Mouse (Mus musculus): ENCODE measurements at regions not wholly inside any gene's neighbourhood (a gene's known extent, or its start where the extent isn't known, plus 50 kb on each side); places are given as distances from the start of the nearest gene placed in this dataset.

DNA sequence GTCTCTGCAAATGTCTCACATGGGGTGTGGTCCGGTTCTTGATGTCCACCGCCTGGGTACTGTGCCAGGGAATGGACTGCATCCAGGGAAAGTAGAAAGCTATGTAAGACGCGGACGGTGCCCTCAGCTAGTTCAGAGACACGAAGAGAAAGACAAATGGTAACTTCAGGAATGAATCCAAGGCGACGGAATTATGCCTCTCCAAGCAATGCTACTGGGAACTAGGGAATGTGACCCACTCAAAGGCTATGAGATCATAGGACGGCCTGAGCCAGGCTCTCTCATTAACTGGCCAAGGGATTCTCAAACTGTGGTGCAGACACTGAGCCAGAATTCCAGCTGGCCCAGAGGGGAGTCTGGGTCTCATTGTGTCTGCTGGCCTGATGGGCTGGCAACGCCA is 186.5 kb downstream of the Tle3 start:
- Histone ChIP-seq H3K4me2 (replicated peaks; ENCODE audit: low read depth, low read length) (no peak overlapping the region), H3K4me1 (ENCODE audit: insufficient read depth, low read length) (no peaks in the 10 kb centered on the region), H3K36me3 (ENCODE audit: insufficient read depth, low read length) (no peaks in the 10 kb centered on the region), H3K27me3 (ENCODE audit: insufficient read depth, low read length) (no peaks in the 10 kb centered on the region), H3K4me3 (ENCODE audit: low read length) (no peak overlapping the region), H3K27ac (ENCODE audit: low read length) (no peak overlapping the region), H3K9me3 (ENCODE audit: low read length) (no peaks in the 10 kb centered on the region), H3K9ac (replicated peaks; ENCODE audit: low read length) (no peak overlapping the region)
- no peak for ATAC-seq (ENCODE audit: low FRiP score, low TSS enrichment)
- WGBS, result 83% methylated on average over 10 of the region's 10 CpGs

DNA sequence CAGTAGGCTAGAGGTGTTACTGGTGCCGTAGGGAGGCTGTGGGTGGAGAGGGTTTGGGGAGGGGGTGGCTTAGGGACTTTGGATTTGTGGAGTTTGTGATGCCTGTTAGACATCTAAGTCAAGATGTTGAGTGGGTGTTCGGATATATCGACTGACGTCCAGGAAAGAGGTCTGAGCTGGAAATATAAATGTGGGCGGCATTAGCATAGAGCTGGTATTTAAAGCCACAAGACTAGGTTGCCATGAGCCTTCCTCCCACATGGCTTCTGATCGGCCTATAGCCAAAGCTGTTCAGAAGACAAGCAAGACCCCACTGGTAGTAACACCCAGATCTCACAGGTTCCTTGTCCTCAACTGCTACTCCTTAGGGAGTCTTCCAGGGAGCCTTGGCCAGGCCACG is 184.9 kb downstream of the Tle3 start:
- Histone ChIP-seq H3K4me1 (ENCODE audit: insufficient read depth, low read length) (no peaks in the 10 kb centered on the region), H3K27ac (ENCODE audit: low read length) (no peak overlapping the region), H3K4me2 (replicated peaks; ENCODE audit: low read depth, low read length) (no peak overlapping the region), H3K36me3 (ENCODE audit: insufficient read depth, low read length) (no peaks in the 10 kb centered on the region), H3K9ac (replicated peaks; ENCODE audit: low read length) (no peak overlapping the region), H3K4me3 (ENCODE audit: low read length) (no peak overlapping the region), H3K9me3 (ENCODE audit: low read length) (no peaks in the 10 kb centered on the region), H3K27me3 (ENCODE audit: insufficient read depth, low read length) (no peaks in the 10 kb centered on the region)
- no peak for ATAC-seq (ENCODE audit: low FRiP score, low TSS enrichment)
- 90% methylated on average over 7 of the region's 7 CpGs for WGBS

DNA sequence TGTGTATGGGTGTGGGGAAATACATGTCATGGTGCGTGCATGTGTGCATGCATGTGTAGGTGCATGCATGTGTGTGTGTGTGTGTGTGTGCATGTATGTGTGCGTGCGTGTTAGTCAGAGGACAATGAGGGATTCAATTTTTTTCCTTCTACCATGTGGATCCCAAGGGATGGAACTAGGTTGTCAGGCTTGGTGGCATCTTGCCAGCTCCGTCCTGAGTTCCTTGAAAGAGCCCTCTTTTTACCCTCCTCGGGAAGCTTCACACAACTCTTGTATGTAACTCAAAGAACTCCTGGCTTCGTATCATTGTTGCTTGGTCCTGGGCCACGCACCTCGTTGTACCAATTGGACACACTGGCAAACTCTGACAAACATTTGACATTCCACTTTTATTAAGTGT is 183.0 kb downstream of the Tle3 start:
- H3K27ac ChIP-seq (ENCODE audit: low read length), result no peak overlapping the region
- H3K4me3 ChIP-seq (ENCODE audit: low read length), result no peak overlapping the region
- ATAC-seq (ENCODE audit: low FRiP score, low TSS enrichment), result no peak
- H3K4me2 ChIP-seq (replicated peaks; ENCODE audit: low read depth, low read length), result no peak overlapping the region
- H3K27me3 ChIP-seq (ENCODE audit: insufficient read depth, low read length), result no peaks in the 10 kb centered on the region
- H3K9me3 ChIP-seq (ENCODE audit: low read length), result no peaks in the 10 kb centered on the region
- no peaks in the 10 kb centered on the region for H3K4me1 ChIP-seq (ENCODE audit: insufficient read depth, low read length)
- no peak overlapping the region for H3K9ac ChIP-seq (replicated peaks; ENCODE audit: low read length)
- 89% methylated on average over 8 of the region's 8 CpGs for WGBS
- H3K36me3 ChIP-seq (ENCODE audit: insufficient read depth, low read length), result no peaks in the 10 kb centered on the region

DNA sequence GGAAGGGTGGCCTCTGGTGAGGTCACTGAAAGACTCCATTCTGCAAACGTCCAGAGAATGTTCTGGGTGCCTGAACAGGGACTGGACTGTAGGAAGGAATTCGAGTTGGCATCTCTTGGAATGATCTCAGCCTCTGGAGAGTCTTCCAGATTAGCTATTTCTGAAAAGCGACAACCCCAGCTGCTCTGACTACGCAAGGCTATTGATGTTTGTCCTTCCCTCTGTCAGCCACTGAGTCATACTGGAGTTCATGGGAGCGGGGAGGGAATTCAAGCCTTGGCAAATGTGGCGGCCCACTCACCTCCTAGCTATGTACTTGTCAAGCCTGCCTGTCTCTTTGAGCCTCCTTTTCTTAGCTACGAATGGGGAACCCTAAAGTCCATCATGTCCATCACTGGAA is 182.4 kb downstream of the Tle3 start:
- Histone ChIP-seq H3K27me3 (ENCODE audit: insufficient read depth, low read length) (no peaks in the 10 kb centered on the region), H3K9ac (replicated peaks; ENCODE audit: low read length) (no peak overlapping the region), H3K4me3 (ENCODE audit: low read length) (no peak overlapping the region), H3K4me1 (ENCODE audit: insufficient read depth, low read length) (no peaks in the 10 kb centered on the region), H3K9me3 (ENCODE audit: low read length) (no peaks in the 10 kb centered on the region), H3K27ac (ENCODE audit: low read length) (no peak overlapping the region), H3K4me2 (replicated peaks; ENCODE audit: low read depth, low read length) (no peak overlapping the region), H3K36me3 (ENCODE audit: insufficient read depth, low read length) (no peaks in the 10 kb centered on the region)
- WGBS, result 81% methylated on average over 7 of the region's 7 CpGs
- no peak for ATAC-seq (ENCODE audit: low FRiP score, low TSS enrichment)

DNA sequence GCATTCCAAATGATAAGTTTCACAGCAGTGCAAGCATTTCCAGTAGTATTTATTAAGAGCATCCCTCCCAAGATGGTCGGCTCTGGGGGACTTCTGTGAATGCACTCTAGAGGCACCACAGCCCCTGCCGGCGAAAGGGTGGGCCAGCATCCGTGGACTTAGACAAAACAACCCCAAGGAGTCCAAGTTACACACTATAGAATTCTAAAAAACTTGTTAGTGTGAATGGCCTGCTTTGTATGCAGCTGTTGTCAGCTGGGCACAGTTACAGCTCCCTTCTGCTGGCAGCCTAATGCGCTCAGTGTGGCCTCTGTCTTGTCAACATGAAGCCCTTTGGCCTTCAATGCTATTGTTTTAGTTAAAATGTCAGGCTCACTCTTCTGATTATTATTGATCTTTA is 181.5 kb downstream of the Tle3 start:
- H3K36me3 ChIP-seq (ENCODE audit: insufficient read depth, low read length), result no peaks in the 10 kb centered on the region
- WGBS, result 81% methylated on average over 5 of the region's 5 CpGs
- H3K27me3 ChIP-seq (ENCODE audit: insufficient read depth, low read length), result no peaks in the 10 kb centered on the region
- H3K9ac ChIP-seq (replicated peaks; ENCODE audit: low read length), result no peak overlapping the region
- no peaks in the 10 kb centered on the region for H3K9me3 ChIP-seq (ENCODE audit: low read length)
- no peaks in the 10 kb centered on the region for H3K4me1 ChIP-seq (ENCODE audit: insufficient read depth, low read length)
- H3K27ac ChIP-seq (ENCODE audit: low read length), result no peak overlapping the region
- H3K4me2 ChIP-seq (replicated peaks; ENCODE audit: low read depth, low read length), result no peak overlapping the region
- H3K4me3 ChIP-seq (ENCODE audit: low read length), result no peak overlapping the region
- no peak for ATAC-seq (ENCODE audit: low FRiP score, low TSS enrichment)

DNA sequence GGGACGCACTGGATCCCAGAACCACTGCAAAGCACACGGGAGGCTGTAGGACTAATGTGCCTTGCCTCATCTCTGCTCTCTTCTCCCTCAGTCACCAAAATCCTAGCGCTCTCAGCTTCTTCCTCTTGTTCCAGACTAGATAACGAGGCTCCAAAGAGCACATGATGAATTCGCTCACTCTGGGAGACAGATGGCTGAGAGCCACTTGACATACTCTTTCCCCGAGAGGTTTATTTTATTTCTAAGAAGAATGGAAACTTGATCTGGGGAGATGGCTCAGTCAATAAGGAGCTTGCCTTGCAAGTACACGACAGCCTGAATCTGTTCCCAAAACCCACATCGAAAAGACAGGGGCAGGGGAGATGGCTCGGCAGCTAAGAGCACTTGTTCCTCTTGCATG is 179.2 kb downstream of the Tle3 start:
- H3K9ac ChIP-seq (replicated peaks; ENCODE audit: low read length), result no peak overlapping the region
- no peak overlapping the region for H3K27ac ChIP-seq (ENCODE audit: low read length)
- H3K27me3 ChIP-seq (ENCODE audit: insufficient read depth, low read length), result no peaks in the 10 kb centered on the region
- no peaks in the 10 kb centered on the region for H3K36me3 ChIP-seq (ENCODE audit: insufficient read depth, low read length)
- no peak for ATAC-seq (ENCODE audit: low FRiP score, low TSS enrichment)
- 51% methylated on average over 9 of the region's 9 CpGs for WGBS
- H3K4me1 ChIP-seq (ENCODE audit: insufficient read depth, low read length), result no peaks in the 10 kb centered on the region
- no peak overlapping the region for H3K4me3 ChIP-seq (ENCODE audit: low read length)
- H3K9me3 ChIP-seq (ENCODE audit: low read length), result peaks cover 4% of the 10 kb centered on the region; the same call in 1 of the 2 replicates
- H3K4me2 ChIP-seq (replicated peaks; ENCODE audit: low read depth, low read length), result no peak overlapping the region

DNA sequence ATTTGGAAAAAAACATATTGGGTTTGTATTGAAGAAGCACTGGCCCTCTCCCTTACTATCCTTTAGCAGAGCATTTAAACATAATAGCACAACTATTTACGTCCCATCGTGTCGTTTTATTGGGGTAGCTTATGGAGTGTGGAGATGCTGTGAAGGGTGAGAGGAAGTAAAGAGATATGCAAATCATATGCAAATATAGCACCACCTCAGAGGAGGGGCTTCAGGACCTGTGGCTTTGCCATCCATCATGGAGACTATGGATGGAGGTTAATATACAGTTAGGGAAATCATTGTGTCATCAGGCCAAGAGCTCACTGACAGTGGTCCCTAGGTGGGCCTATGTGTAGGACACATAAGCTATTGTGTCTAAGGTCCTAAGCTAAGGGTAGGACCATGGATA is 178.2 kb downstream of the Tle3 start:
- WGBS, result 81% methylated on average over 3 of the region's 3 CpGs
- H3K4me1 ChIP-seq (ENCODE audit: insufficient read depth, low read length), result no peaks in the 10 kb centered on the region
- H3K27me3 ChIP-seq (ENCODE audit: insufficient read depth, low read length), result no peaks in the 10 kb centered on the region
- H3K27ac ChIP-seq (ENCODE audit: low read length), result no peak overlapping the region
- ATAC-seq (ENCODE audit: low FRiP score, low TSS enrichment), result no peak
- no peak overlapping the region for H3K4me3 ChIP-seq (ENCODE audit: low read length)
- H3K9ac ChIP-seq (replicated peaks; ENCODE audit: low read length), result no peak overlapping the region
- H3K9me3 ChIP-seq (ENCODE audit: low read length), result peaks cover 4% of the 10 kb centered on the region; the same call in 1 of the 2 replicates
- no peaks in the 10 kb centered on the region for H3K36me3 ChIP-seq (ENCODE audit: insufficient read depth, low read length)
- H3K4me2 ChIP-seq (replicated peaks; ENCODE audit: low read depth, low read length), result no peak overlapping the region

DNA sequence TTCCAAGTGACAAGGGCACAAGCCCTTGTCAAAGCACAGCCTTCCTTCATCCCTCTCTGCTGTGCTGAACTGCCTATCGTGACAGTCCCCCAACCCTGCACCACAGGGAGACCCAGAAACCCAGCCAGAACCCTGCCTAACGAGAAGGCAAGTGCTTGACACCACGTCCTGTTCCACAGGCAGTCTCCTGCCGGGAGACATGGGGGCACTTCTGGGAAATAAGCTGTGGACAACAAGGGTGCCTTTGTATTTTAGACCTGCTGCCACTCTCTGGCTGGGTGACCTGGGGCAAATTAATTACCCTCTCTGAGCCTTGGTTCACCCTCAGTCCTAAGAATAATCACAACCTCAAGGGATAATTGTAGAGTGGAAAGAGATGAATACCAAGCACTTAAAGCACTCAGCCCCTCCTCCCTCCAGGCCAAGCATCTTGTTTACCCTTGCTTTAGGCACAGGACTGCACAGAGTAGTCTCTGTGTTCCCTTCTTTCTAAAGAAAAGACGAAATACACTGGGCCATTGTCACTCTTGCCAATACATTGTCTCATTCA is 177.6 kb downstream of the Tle3 start:
- 44% methylated on average over 5 of the region's 5 CpGs for WGBS
- Histone ChIP-seq H3K9me3 (ENCODE audit: low read length) (peaks cover 4% of the 10 kb centered on the region; the same call in 1 of the 2 replicates), H3K4me1 (ENCODE audit: insufficient read depth, low read length) (no peaks in the 10 kb centered on the region), H3K27me3 (ENCODE audit: insufficient read depth, low read length) (no peaks in the 10 kb centered on the region), H3K36me3 (ENCODE audit: insufficient read depth, low read length) (no peaks in the 10 kb centered on the region), H3K9ac (replicated peaks; ENCODE audit: low read length) (no peak overlapping the region), H3K4me2 (replicated peaks; ENCODE audit: low read depth, low read length) (no peak overlapping the region), H3K4me3 (ENCODE audit: low read length) (no peak overlapping the region), H3K27ac (ENCODE audit: low read length) (no peak overlapping the region)
- ATAC-seq (ENCODE audit: low FRiP score, low TSS enrichment), result no peak

DNA sequence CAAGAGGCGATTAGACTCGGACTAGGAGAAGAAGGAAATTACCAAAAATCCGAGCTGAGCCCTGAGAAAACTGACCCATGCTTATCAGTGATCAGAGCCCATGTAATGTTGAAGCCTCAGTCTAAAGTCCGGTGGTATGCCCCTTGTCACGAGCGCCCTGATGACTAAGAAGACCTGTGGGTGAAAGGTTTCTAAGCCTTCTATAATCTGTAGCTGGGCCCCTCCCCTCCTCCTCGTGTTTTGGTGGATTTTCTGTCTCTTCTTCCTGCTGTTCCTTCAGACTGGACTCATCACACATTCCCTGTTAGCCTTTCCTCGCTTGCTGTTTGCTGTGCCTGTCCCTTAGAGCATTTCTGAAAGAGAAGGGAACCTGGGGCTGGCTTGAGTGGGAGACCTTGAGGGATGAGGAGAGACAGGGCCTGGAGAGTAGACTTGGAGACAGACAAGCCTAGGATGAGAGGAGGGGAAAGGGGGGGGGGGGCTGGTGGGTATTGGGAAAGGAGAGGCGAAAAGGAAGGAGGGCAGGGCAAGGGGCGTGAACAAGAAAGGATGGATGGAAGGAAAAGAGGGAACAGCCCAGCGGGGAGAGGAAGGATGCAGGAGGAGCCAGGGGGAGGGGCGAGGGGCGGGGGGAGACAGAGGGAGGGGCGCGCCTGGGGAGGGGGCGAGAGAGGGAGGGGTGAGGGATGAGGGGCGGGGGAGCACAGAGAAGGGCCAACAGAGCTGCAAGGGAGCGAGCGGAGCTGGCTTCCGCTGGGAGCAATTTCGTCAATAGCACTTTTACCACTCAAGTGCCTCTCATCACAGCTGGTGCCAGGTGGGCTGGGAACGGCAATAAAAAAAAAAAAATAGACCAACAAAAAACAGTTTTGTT is 165.4 kb downstream of the Tle3 start:
- Histone ChIP-seq H3K27ac (ENCODE audit: low read length) (no peak overlapping the region), H3K4me2 (replicated peaks; ENCODE audit: low read depth, low read length) (peak overlapping the region; percentile 24), H3K9me3 (ENCODE audit: low read length) (no peaks in the 10 kb centered on the region), H3K4me3 (ENCODE audit: low read length) (no peak overlapping the region), H3K36me3 (ENCODE audit: insufficient read depth, low read length) (no peaks in the 10 kb centered on the region), H3K9ac (replicated peaks; ENCODE audit: low read length) (no peak overlapping the region), H3K27me3 (ENCODE audit: insufficient read depth, low read length) (no peaks in the 10 kb centered on the region), H3K4me1 (ENCODE audit: insufficient read depth, low read length) (peaks cover 7% of the 10 kb centered on the region)
- 18% methylated on average over 15 of the region's 22 CpGs for WGBS
- ATAC-seq (ENCODE audit: low FRiP score, low TSS enrichment), result no peak

DNA sequence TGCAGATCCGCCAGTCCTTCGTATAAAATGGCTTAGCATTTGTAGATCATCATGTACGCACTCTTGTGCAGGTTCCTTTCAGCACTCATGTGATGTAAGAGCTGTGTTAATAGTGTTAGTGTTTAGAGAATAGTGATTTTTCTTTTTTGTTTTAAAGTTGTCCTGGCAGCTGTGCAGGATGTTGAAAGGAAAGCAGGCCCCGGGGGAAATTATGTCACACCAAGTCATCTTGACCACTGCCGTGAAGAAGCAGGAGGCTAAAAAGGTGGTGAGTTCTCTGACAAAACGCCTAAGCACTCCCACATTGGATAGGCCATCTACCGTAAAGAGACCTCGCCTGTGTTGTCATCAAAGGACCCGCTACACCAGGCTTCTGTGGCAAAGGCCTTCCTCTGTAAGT is 161.1 kb downstream of the Tle3 start:
- Histone ChIP-seq H3K36me3 (ENCODE audit: insufficient read depth, low read length) (no peaks in the 10 kb centered on the region), H3K4me2 (replicated peaks; ENCODE audit: low read depth, low read length) (no peak overlapping the region), H3K9me3 (ENCODE audit: low read length) (no peaks in the 10 kb centered on the region), H3K4me3 (ENCODE audit: low read length) (no peak overlapping the region), H3K27me3 (ENCODE audit: insufficient read depth, low read length) (no peaks in the 10 kb centered on the region), H3K27ac (ENCODE audit: low read length) (no peak overlapping the region), H3K4me1 (ENCODE audit: insufficient read depth, low read length) (peaks cover 11% of the 10 kb centered on the region), H3K9ac (replicated peaks; ENCODE audit: low read length) (no peak overlapping the region)
- no peak for ATAC-seq (ENCODE audit: low FRiP score, low TSS enrichment)
- WGBS, result 71% methylated on average over 9 of the region's 9 CpGs
